Mouse (Mus musculus): Measurements from ENCODE around the gene Hoxa4.

- TF ChIP-seq POLR2A (IDR thresholded peaks at IDR 0.05; ENCODE audit: low read depth, low read length): no peak
- no peak for TF ChIP-seq SMC3 (IDR thresholded peaks at IDR 0.05; ENCODE audit: low read depth, low read length)
- TF ChIP-seq E2F4 (IDR thresholded peaks at IDR 0.05; ENCODE audit: insufficient replicate concordance, low read depth, low read length): no peak
These were observed 30.0 kb downstream of the Hoxa4 start for GRCm38 (mm10) chr6:52161336-52162092.

Data from CH12.LX (cell line).